Mouse (Mus musculus): ENCODE data around the gene Rundc3a.

DNA sequence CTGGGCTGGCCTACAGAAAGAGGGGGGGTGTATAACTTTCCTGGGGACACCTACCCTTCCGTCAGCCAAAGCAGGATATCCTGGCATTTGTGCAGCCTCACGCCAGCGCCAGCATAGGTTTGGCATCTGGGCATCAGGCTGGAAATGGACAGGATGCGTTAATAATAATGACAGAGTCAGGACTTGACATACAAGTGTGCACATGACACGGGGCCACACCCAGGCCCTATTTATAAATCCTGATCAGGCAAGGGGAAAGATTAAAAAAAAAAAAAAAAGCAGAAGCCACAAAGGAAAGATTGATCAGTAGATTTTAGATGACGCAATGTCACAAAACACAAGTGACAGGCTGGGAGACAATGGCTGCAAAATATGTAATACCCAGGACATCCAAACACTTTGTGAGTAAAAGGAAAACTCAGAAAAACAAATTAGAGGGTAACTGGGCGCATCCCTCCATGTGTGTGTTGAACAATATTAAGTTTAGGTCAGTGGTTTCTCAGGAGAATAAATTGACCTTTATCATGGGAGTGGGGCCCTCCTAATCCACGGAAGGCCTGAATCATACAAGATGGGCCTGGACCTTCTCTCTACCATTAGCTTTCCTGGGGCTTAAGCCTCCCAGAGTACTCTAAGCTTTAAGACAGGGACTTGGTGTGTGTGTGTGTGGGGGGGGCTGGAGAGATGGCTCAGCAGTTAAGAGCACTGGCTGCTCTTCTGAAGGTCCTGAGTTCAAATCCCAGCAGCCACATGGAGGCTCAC lies 32.5 kb downstream of the Rundc3a start:
- TF ChIP-seq CTCF (IDR thresholded peaks at IDR 0.05; ENCODE audit: low read depth, low read length) (no peak), POLR2A (IDR thresholded peaks at IDR 0.05; ENCODE audit: borderline replicate concordance, low read depth, low read length) (no peak)

All from bone marrow macrophage, adult 2 months (primary cell).